Mouse (Mus musculus) midbrain, embryonic 16.5 days (tissue): ENCODE results near the gene Guca1a. TPM values are rescaled to one million over a fixed set of nuclear protein-coding genes. Genes with fewer than 3 reads are reported as not detected.
A peak's percentile ranks its signal among the peaks of the same experiment; 100 is the strongest.

Experiments
- ATAC-seq: fragments of 200-750 bp; cut with Nextera tagmentation; 2 replicates; pipeline ENCODE4 v1.8.0; 2017; ENCODE audit warnings: moderate TSS enrichment
- H3K27ac ChIP-seq: fragments of 300-500 bp; sonication (generic); 2 replicates; pipeline ENCODE4 v1.5.1; 2014; ENCODE audit warnings: mild to moderate bottlenecking, low read length, mixed read lengths
- H3K27me3 ChIP-seq: fragments of 300-500 bp; sonication (generic); 2 replicates; pipeline ENCODE4 v1.6.1; 2014; ENCODE audit warnings: low read depth, low read length, mixed read lengths; ENCODE audit not compliant: control insufficient read depth, insufficient read depth
- H3K36me3 ChIP-seq: fragments of 300-500 bp; sonication (generic); 2 replicates; pipeline ENCODE4 v1.6.1; 2014; ENCODE audit warnings: mild to moderate bottlenecking, low read length, moderate library complexity, mixed read lengths; ENCODE audit not compliant: control insufficient read depth, insufficient read depth
- H3K4me1 ChIP-seq: fragments of 300-500 bp; sonication (generic); 2 replicates; pipeline ENCODE4 v1.6.1; 2014; ENCODE audit warnings: mild to moderate bottlenecking, low read length, mixed read lengths; ENCODE audit not compliant: control insufficient read depth, insufficient read depth
- H3K4me2 ChIP-seq: fragments of 300-500 bp; sonication (generic); 2 replicates; pipeline ENCODE4 v1.6.1; 2014; ENCODE audit warnings: mild to moderate bottlenecking, low read length, mixed read lengths
- H3K4me3 ChIP-seq: fragments of 300-500 bp; sonication (generic); 2 replicates; pipeline ENCODE4 v1.5.1; 2014; ENCODE audit warnings: low read depth, mild to moderate bottlenecking, low read length, moderate library complexity, mixed read lengths
- H3K9ac ChIP-seq: fragments of 300-500 bp; sonication (generic); 2 replicates; pipeline ENCODE4 v1.6.1; 2014; ENCODE audit warnings: low read depth, low read length, mixed read lengths
- H3K9me3 ChIP-seq: fragments of 300-500 bp; sonication (generic); replicated peaks from 2 replicates; pipeline ENCODE4 v1.6.1; 2014; ENCODE audit warnings: mild to moderate bottlenecking, low read length, mixed read lengths; ENCODE audit not compliant: control insufficient read depth, poor library complexity, severe bottlenecking
- WGBS: fragments of 180-500 bp; shearing (Covaris S2); extraction: QIAGEN DNeasy Blood & Tissue Kit; methylation state at CpG from one replicate; pipeline ENCODE4 v1.1.7; 2014; 5-methylcytosine and 5-hydroxymethylcytosine counted together
- polyA plus RNA-seq: library from polyadenylated mRNA; unstranded; fragments of >200 nt; fragmentation: Nextera tagmentation; extraction: Ambion mirVana; gene quantifications from 2 replicates; pipeline ENCODE4 v1.2.1, GENCODE M21; 2015

Guca1a gene
- polyA plus RNA-seq, 1 experiment from 2014 or later: 0.29 TPM

DNA sequence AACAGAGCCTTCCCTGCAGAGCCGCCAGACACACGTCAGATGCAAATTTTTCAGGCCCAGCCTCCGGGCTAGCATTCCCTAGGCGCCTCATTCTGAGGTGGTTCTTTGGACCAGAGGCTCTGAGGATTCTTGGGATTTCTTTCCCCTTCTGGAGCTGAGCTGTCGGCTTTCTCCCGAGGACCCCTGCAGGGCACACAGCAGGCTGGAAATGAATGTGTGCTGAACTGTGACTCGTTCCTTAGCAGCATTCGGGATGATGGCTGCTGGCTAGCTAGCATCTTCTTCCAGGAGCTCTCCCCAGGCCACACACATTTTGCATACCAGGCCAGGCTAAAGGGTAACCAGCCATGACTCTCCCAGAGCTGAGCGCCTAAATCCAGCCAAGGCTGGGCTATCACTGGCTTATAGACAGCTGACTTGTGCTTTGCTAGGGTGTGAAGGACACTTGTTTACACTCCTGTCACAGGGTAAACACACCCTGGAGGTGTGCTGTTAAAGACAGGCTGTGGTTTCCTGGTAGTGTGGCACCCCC, 40.0 kb upstream of the Guca1a start:
- Histone ChIP-seq H3K9me3 (no peaks in the 10 kb centered on the region), H3K4me1 (peaks cover 13% of the 10 kb centered on the region), H3K4me3 (no peak overlapping the region), H3K27ac (no peak overlapping the region), H3K36me3 (no peaks in the 10 kb centered on the region), H3K27me3 (peaks cover 11% of the 10 kb centered on the region), H3K4me2 (no peak overlapping the region), H3K9ac (no peak overlapping the region)
- WGBS: 1% methylated on average over 9 of the region's 9 CpGs
- no peak for ATAC-seq

DNA sequence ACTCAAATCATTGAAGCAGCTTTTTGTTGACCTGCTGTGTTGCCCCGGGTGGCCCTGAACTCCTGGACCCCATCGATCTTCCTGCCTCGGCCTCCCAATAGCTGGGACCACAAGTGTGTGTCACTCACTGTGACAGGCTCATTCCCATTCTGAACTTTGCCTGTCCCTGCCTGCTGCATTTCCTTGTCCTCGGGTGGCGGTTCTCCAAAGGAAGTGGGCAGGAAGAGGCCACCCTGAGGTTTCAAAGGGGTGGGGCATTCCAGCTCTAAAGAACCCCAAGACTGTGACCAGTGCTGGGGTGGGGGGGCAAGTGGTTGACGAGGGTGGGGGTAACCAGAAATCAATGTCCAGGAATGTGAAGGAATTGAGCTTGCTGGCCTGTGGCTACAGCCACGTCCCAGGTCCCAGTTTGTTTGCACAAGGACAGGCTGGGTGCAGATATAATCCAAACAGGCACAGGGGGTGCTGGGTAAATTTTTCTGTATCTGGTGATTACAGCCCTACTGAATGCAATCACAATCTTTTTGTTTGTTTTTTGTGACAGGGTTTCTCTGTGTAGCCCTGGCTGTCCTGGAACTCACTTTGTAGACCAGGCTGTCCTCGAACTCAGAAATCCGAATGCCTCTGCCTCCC, 39.1 kb upstream of the Guca1a start:
- no peak overlapping the region for H3K27ac ChIP-seq
- no peak overlapping the region for H3K9ac ChIP-seq
- H3K36me3 ChIP-seq: no peaks in the 10 kb centered on the region
- ATAC-seq: no peak
- WGBS: 48% methylated on average over 9 of the region's 9 CpGs
- H3K9me3 ChIP-seq: no peaks in the 10 kb centered on the region
- peaks cover 13% of the 10 kb centered on the region for H3K4me1 ChIP-seq
- H3K4me2 ChIP-seq: no peak overlapping the region
- no peak overlapping the region for H3K4me3 ChIP-seq
- peaks cover 11% of the 10 kb centered on the region for H3K27me3 ChIP-seq

DNA sequence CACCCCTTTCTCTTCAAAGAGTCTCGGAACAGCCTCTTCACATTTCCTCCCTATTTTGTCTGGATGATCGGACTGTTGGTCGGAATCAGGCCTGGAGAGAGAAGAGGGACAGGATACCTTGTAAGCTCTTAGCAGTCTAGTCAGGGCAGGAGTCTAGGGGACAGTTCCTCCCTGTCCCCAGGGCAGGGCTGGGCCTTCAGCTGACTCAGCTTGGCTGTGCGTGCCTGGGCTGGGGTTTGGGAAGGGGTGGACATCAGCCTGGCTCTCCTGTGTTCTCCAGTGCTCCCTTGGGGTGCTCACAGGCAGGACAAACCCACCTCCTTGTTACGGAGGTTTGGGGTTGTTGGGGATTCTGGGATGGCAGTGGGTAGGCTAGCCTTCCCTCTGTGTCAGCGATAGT, 38.2 kb upstream of the Guca1a start:
- ATAC-seq: no peak
- no peak overlapping the region for H3K4me2 ChIP-seq
- H3K36me3 ChIP-seq: no peaks in the 10 kb centered on the region
- no peaks in the 10 kb centered on the region for H3K9me3 ChIP-seq
- H3K4me3 ChIP-seq: no peak overlapping the region
- H3K4me1 ChIP-seq: peaks cover 13% of the 10 kb centered on the region
- H3K27ac ChIP-seq: no peak overlapping the region
- no peak overlapping the region for H3K9ac ChIP-seq
- H3K27me3 ChIP-seq: peaks cover 11% of the 10 kb centered on the region
- 68% methylated on average over 6 of the region's 6 CpGs for WGBS

DNA sequence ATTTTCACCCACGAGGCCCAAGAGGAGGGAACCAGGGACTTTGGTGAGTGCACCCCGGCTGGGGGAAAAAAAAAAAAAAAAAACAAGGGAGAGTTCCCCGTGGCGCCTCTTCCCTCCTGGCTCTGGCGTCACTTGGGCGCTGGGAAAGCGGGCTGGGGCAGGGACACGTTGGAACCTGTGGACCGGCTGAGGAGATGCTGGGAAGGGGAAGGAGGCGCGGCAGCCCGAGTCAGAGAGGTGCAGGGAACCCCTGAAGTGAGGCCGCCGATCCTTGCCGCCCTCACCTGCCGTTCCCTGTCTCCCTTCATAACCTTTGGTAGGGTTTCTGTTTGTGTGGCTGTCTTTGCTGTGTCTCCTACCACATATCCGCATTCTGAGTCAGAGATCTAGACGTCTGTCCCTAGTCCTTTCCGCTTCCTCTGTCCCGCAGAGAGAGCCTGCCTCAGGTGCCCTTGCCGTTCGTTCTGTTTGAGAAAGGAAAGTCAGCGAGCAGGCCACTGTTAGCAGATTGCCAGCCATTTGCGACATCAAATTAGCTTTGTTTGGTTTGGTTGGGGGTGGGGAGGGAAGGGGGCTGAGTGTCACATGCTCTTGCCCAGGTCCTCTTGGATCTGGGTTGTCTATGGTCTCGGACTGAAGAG, 36.6 kb upstream of the Guca1a start, which contains the start of gene 1700001C19Rik:
1700001C19Rik (minus strand) TSS at position 470 of the 641 bp plus-strand sequence.
- Histone ChIP-seq H3K27me3 (peaks cover 11% of the 10 kb centered on the region), H3K9me3 (no peaks in the 10 kb centered on the region), H3K36me3 (no peaks in the 10 kb centered on the region), H3K4me3 (peak within 1 kb of the TSS; percentile 44), H3K4me1 (peaks cover 13% of the 10 kb centered on the region), H3K4me2 (peak within 1 kb of the TSS; percentile 86), H3K27ac (no peak within 1 kb of the TSS), H3K9ac (peak within 1 kb of the TSS; percentile 59)
- no peak for ATAC-seq
- 5% methylated on average over 21 of the region's 25 CpGs for WGBS

DNA sequence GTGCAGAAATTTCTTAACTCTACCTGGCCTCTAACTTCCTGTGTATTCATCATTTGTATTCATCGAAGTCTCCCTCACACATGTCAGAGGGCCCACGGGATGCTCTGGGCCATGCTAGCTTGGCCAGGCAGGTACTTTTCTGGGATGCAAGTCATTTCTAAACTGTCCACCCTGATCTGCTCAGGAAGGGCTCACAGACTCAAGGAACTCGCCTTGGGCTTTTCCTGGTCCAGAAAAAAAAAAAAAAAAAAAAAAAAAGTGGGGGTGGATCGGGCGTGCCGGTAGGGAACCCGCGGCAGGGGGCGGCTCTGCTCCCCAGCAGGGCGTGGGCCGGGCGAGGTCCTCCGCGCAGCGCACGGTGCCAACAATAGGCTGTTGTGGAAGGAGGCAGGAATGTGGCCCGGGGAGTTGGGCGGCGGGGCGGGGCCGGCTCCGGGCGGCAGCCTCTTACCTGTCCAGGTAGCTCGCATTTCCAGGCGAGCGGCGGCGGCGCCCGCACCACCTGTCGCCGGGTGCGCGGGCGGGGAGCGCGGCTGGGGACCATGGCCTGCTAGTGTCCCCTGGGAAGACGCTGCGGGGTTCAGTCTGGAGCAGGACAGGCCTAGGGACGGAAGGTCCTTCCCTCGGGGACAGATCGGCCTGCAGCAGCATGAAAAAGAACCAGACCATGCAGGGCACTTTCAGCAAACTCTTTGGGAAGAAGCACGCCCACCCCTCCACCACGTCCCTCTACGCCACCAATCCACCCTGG, 35.9 kb upstream of the Guca1a start, which contains the start of gene AI661453:
AI661453 (plus strand) TSS at position 460 of the 751 bp plus-strand sequence.
- H3K4me2 ChIP-seq: peak within 1 kb of the TSS; percentile 86
- ATAC-seq: no peak
- H3K27me3 ChIP-seq: peaks cover 11% of the 10 kb centered on the region
- H3K9me3 ChIP-seq: no peaks in the 10 kb centered on the region
- H3K27ac ChIP-seq: no peak within 1 kb of the TSS
- peaks cover 13% of the 10 kb centered on the region for H3K4me1 ChIP-seq
- WGBS: 2% methylated on average over 39 of the region's 45 CpGs
- H3K9ac ChIP-seq: peak within 1 kb of the TSS; percentile 59
- peak within 1 kb of the TSS; percentile 44 for H3K4me3 ChIP-seq
- no peaks in the 10 kb centered on the region for H3K36me3 ChIP-seq

DNA sequence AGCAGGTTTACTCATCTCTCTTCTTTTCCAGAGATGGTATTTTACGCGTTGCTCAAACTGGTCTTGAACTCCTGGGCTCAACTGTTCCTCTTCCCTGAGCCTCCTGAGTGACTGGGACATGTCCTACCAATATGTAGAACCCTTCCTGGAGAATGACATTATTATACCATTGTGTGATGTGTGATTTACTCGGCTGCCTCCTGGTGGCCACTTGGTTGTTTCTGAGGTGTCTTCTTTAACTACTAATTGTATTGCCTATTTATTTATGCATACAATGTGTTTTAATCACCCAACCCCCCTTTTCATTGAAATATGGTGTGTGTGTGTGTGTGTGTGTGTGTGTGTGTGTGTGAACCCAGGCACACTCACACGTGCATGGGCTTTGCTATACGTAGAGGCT, 30.4 kb upstream of the Guca1a start:
- H3K4me3 ChIP-seq: no peak overlapping the region
- H3K4me1 ChIP-seq: 0 out of 2 replicates have a peak, but pooled peaks cover 3% of the 10 kb centered on the region
- H3K36me3 ChIP-seq: no peaks in the 10 kb centered on the region
- no peaks in the 10 kb centered on the region for H3K9me3 ChIP-seq
- H3K9ac ChIP-seq: no peak overlapping the region
- H3K27ac ChIP-seq: no peak overlapping the region
- H3K27me3 ChIP-seq: no peaks in the 10 kb centered on the region
- WGBS: 68% methylated on average over 5 of the region's 5 CpGs
- no peak overlapping the region for H3K4me2 ChIP-seq
- ATAC-seq: no peak

DNA sequence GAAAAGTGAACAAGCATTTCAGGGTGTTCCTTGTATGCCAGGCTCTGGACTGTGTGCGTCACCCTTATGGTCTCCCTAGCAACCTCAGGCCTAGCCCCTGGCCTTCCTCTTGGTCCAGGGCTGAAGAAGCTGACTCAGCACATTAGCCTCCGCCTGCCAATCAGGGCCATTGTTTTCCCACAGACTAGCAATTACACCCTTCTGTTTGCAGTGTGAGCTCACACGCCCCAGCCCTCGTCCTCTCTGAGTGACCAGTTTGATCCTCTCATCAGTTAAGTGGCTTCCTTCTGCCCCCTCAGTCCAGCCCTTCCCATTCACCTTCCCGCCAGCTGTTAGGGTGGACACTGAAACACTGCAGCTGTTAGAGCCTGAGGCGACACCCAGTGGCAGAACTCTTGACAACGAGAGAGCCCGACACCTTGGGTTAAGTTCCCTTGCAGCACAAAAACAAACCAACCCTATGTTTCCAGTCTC, 28.5 kb upstream of the Guca1a start:
- H3K4me3 ChIP-seq: no peak overlapping the region
- no peaks in the 10 kb centered on the region for H3K36me3 ChIP-seq
- no peaks in the 10 kb centered on the region for H3K9me3 ChIP-seq
- H3K27me3 ChIP-seq: no peaks in the 10 kb centered on the region
- H3K4me1 ChIP-seq: 0 out of 2 replicates have a peak, but pooled peaks cover 3% of the 10 kb centered on the region
- H3K4me2 ChIP-seq: peak overlapping the region; percentile 34
- no peak overlapping the region for H3K27ac ChIP-seq
- H3K9ac ChIP-seq: no peak overlapping the region; the same call in 1 of the 2 replicates
- peak; percentile 62; the same call in 1 of the 2 replicates for ATAC-seq
- 5% methylated on average over 8 of the region's 8 CpGs for WGBS

DNA sequence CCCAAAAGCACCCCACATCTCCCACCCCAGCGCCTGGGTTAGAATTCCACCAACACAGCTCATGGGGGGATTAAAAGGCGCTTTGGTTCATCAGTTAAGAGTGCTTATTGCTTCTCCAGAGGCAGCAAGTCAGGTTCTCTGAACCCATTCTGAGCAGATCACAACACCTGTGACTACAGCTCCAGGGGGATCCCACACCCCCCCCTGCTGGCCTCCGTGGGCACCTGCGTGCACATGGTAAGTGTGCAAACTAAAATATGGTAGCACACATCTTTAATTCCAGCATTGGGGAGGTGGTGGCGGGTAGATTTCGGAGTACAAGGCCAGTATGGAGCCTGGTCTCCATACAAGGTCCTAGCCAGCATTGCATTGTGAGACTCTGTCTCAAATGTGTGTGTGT, 26.9 kb upstream of the Guca1a start:
- 77% methylated on average over 6 of the region's 6 CpGs for WGBS
- Histone ChIP-seq H3K27me3 (no peaks in the 10 kb centered on the region), H3K4me2 (no peak overlapping the region), H3K36me3 (no peaks in the 10 kb centered on the region), H3K4me1 (0 out of 2 replicates have a peak, but pooled peaks cover 3% of the 10 kb centered on the region), H3K27ac (no peak overlapping the region), H3K4me3 (no peak overlapping the region), H3K9me3 (no peaks in the 10 kb centered on the region), H3K9ac (no peak overlapping the region)
- no peak for ATAC-seq
